Mouse (Mus musculus) midbrain, embryonic 11.5 days (tissue): ENCODE results near the gene Dcaf7. TPM values are rescaled to one million over a fixed set of nuclear protein-coding genes. Genes with fewer than 3 reads are reported as not detected.
"Not testable (repeated sequence)": the region's sequence is repeated elsewhere in the genome, so short reads cannot be mapped to it uniquely, and the experiment has no call there.

ENCODE experiments used
- ATAC-seq: fragments of 200-750 bp; cut with Nextera tagmentation; 2 replicates; pipeline ENCODE4 v1.8.0; 2017; ENCODE audit warnings: moderate TSS enrichment, moderate library complexity; ENCODE audit not compliant: low FRiP score
- DNase-seq: peaks from one replicate; pipeline ENCODE4 v3.0.0; 2015; ENCODE audit warnings: low spot score; ENCODE audit errors: missing footprints
- H3K27ac ChIP-seq: fragments of 300-500 bp; sonication (generic); 2 replicates; pipeline ENCODE4 v1.5.1; 2014; ENCODE audit warnings: low read depth, low read length
- H3K27me3 ChIP-seq: fragments of 300-500 bp; sonication (generic); 2 replicates; pipeline ENCODE4 v1.6.1; 2014; ENCODE audit warnings: mild to moderate bottlenecking, low read length, moderate library complexity, mixed read lengths; ENCODE audit not compliant: control insufficient read depth, insufficient read depth
- H3K36me3 ChIP-seq: fragments of 300-500 bp; sonication (generic); 2 replicates; pipeline ENCODE4 v1.6.1; 2014; ENCODE audit warnings: mild to moderate bottlenecking, low read length, moderate library complexity, mixed read lengths; ENCODE audit not compliant: control insufficient read depth, insufficient read depth
- H3K4me1 ChIP-seq: fragments of 300-500 bp; sonication (generic); 2 replicates; pipeline ENCODE4 v1.6.1; 2014; ENCODE audit warnings: low read length; ENCODE audit not compliant: control insufficient read depth, insufficient read depth
- H3K4me2 ChIP-seq: fragments of 300-500 bp; sonication (generic); 2 replicates; pipeline ENCODE4 v1.6.1; 2014; ENCODE audit warnings: mild to moderate bottlenecking, moderate library complexity
- H3K4me3 ChIP-seq: fragments of 300-500 bp; sonication (generic); 2 replicates; pipeline ENCODE4 v1.5.1; 2014; ENCODE audit warnings: low read depth, low read length
- H3K9ac ChIP-seq: fragments of 300-500 bp; sonication (generic); 2 replicates; pipeline ENCODE4 v1.6.1; 2014; ENCODE audit warnings: low read length
- H3K9me3 ChIP-seq: fragments of 300-500 bp; sonication (generic); 2 replicates; pipeline ENCODE4 v1.6.1; 2016; ENCODE audit warnings: low read length; ENCODE audit not compliant: control insufficient read depth
- WGBS: fragments of 180-500 bp; shearing (Covaris S2); extraction: QIAGEN DNeasy Blood & Tissue Kit; methylation state at CpG from one replicate; pipeline ENCODE4 v1.1.7; 2014; 5-methylcytosine and 5-hydroxymethylcytosine counted together
- polyA plus RNA-seq: library from polyadenylated mRNA; unstranded; fragments of >200 nt; fragmentation: Nextera tagmentation; extraction: Ambion mirVana; gene quantifications from 2 replicates; pipeline ENCODE4 v1.2.1, GENCODE M21; 2014

The Dcaf7 gene
- polyA plus RNA-seq, 1 experiment from 2014 or later: 76.1 TPM

GRCm38 (mm10) chr11:106066616-106067015 is 29.9 kb downstream of the Dcaf7 start:
- H3K4me3 ChIP-seq: peak overlapping the region; percentile 80
- peak overlapping the region; percentile 73 for H3K9ac ChIP-seq
- H3K36me3 ChIP-seq, H3K27me3 ChIP-seq, H3K4me1 ChIP-seq, H3K27ac ChIP-seq, ATAC-seq, H3K9me3 ChIP-seq: not testable (repeated sequence)
- WGBS: 21% methylated on average over 23 of the region's 23 CpGs
- DNase-seq: peak; percentile 96
- H3K4me2 ChIP-seq: peak overlapping the region; percentile 88

DNA sequence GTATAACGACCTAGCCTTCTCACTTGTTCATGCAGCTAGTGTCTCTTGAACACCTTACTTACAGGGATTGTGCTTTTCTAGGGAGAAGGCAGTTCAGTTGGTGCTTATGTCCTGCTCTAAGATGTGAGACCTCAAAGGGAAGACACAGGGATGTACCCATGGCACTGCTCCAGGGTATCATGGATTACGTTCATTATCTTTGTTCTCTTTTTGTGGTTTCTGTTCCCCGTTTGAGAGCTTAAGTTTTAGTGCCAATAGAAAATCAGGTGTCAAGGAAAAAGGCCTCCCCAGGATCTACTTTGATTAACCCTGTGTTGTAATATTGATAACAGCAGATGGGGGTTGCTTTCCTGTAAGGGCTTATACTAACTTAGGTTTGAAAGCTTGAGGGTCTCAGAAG is 37.1 kb downstream of the Dcaf7 start:
- Histone ChIP-seq H3K9ac (no peak overlapping the region), H3K27me3 (no peaks in the 10 kb centered on the region), H3K4me1 (no peaks in the 10 kb centered on the region), H3K4me2 (no peak overlapping the region), H3K27ac (no peak overlapping the region), H3K4me3 (no peak overlapping the region), H3K9me3 (no peaks in the 10 kb centered on the region), H3K36me3 (no peaks in the 10 kb centered on the region)
- 91% methylated on average over 3 of the region's 3 CpGs for WGBS
- no peak for ATAC-seq
- DNase-seq: no peak

DNA sequence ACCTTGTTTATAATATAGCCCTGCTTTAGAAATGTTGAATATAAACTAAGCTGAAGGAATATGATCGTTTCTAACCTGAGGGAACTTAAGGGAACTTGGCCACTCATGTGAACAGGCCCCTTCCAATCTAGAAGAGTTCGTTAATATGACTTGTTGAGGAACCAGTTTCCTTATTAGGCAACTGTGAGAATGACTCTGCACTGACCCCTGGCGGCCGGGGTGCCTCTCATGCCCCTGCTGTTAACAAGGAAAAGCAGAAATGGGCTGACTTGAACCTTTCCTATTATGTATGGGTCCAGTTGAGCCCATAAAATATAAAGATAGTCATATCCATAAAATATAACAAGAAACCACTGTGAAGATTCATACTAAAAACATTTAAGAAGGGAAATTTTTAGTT is 39.6 kb downstream of the Dcaf7 start:
- WGBS: 8% methylated on average over 4 of the region's 4 CpGs
- H3K27me3 ChIP-seq: no peaks in the 10 kb centered on the region
- ATAC-seq: no peak
- H3K4me2 ChIP-seq: no peak overlapping the region
- H3K4me3 ChIP-seq: no peak overlapping the region
- no peaks in the 10 kb centered on the region for H3K4me1 ChIP-seq
- no peak overlapping the region for H3K9ac ChIP-seq
- H3K36me3 ChIP-seq: no peaks in the 10 kb centered on the region
- H3K9me3 ChIP-seq: no peaks in the 10 kb centered on the region
- DNase-seq: peak; percentile 94
- H3K27ac ChIP-seq: no peak overlapping the region

- H3K27ac ChIP-seq: peak within 1 kb of the TSS; percentile 95
- H3K4me2 ChIP-seq: peak within 1 kb of the TSS; percentile 54
- H3K9ac ChIP-seq: peak within 1 kb of the TSS; percentile 89
- DNase-seq: peak; percentile 99
- under 1% methylated on average over 69 of the region's 69 CpGs for WGBS
- ATAC-seq: peak; percentile 98
- peak within 1 kb of the TSS; percentile 67 for H3K4me3 ChIP-seq
- H3K4me1 ChIP-seq: peaks cover 4% of the 10 kb centered on the region
- no peaks in the 10 kb centered on the region for H3K27me3 ChIP-seq
- H3K9me3 ChIP-seq: no peaks in the 10 kb centered on the region
- H3K36me3 ChIP-seq: no peaks in the 10 kb centered on the region
Measured at GRCm38 (mm10) chr11:106083708-106084701, 47.3 kb downstream of the Dcaf7 start, which contains the start of gene Map3k3. TSS of gene Map3k3 (plus strand) at chr11:106084613.

- DNase-seq (peak; percentile 96), ATAC-seq (peak; percentile 67)
- Histone ChIP-seq H3K9me3 (no peaks in the 10 kb centered on the region), H3K4me2 (peak overlapping the region; percentile 54), H3K27me3 (no peaks in the 10 kb centered on the region), H3K36me3 (no peaks in the 10 kb centered on the region), H3K4me3 (peak overlapping the region; percentile 67), H3K9ac (peak overlapping the region; percentile 89), H3K27ac (peak overlapping the region; percentile 95), H3K4me1 (peaks cover 4% of the 10 kb centered on the region)
- under 1% methylated on average over 61 of the region's 61 CpGs for WGBS
Measured at GRCm38 (mm10) chr11:106084911-106085561, 48.4 kb downstream of the Dcaf7 start.

- ATAC-seq: no peak
- Histone ChIP-seq H3K9ac (no peak overlapping the region), H3K4me3 (no peak overlapping the region), H3K36me3 (no peaks in the 10 kb centered on the region), H3K4me1 (no peaks in the 10 kb centered on the region), H3K27me3 (no peaks in the 10 kb centered on the region), H3K27ac (no peak overlapping the region), H3K9me3 (no peaks in the 10 kb centered on the region), H3K4me2 (no peak overlapping the region)
- DNase-seq: no peak
- WGBS: 98% methylated on average over 1 of the region's 1 CpGs
Measured at GRCm38 (mm10) chr11:106098223-106098622, 61.6 kb downstream of the Dcaf7 start.

GRCm38 (mm10) chr11:106102866-106103265 is 66.2 kb downstream of the Dcaf7 start:
- Histone ChIP-seq H3K4me2 (no peak overlapping the region), H3K9ac (no peak overlapping the region), H3K27me3 (no peaks in the 10 kb centered on the region), H3K9me3 (no peaks in the 10 kb centered on the region), H3K36me3 (no peaks in the 10 kb centered on the region; the same call in 1 of the 2 replicates), H3K4me1 (no peaks in the 10 kb centered on the region), H3K27ac (no peak overlapping the region), H3K4me3 (no peak overlapping the region)
- no peak for ATAC-seq
- 91% methylated on average over 3 of the region's 3 CpGs for WGBS
- no peak for DNase-seq

GRCm38 (mm10) chr11:106106047-106106587 is 69.4 kb downstream of the Dcaf7 start:
- ATAC-seq: no peak
- Histone ChIP-seq H3K9ac (no peak overlapping the region), H3K27ac (no peak overlapping the region), H3K9me3 (no peaks in the 10 kb centered on the region), H3K4me2 (no peak overlapping the region), H3K4me3 (no peak overlapping the region), H3K27me3 (no peaks in the 10 kb centered on the region), H3K36me3 (no peaks in the 10 kb centered on the region; the same call in 1 of the 2 replicates), H3K4me1 (no peaks in the 10 kb centered on the region)
- DNase-seq: no peak
- 81% methylated on average over 8 of the region's 8 CpGs for WGBS
